Mouse (Mus musculus): ENCODE data around the gene Dnajc8.
"Not testable (repeated sequence)": the region's sequence is repeated elsewhere in the genome, so short reads cannot be mapped to it uniquely, and the experiment has no call there.

Dnajc8 gene

DNA sequence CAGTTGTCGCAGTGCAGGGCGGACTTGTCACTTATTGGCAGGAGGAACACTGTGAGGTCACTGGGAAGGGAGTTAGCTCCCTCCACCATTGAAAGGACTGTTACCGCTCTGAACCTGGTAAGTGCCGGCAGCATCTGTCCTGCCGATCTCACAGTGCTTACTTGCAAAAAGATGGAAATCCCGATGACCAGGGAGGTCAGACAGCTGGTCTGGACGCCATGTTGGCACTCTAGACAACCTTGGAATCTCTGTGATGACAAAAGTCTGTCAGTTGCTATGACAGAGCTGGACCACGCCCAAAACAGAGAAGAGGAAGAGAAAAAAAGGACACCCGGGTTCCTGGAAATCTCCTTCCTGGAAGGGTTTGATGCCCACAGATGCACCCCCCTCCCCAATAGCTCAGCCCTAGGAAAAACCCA, 32.0 kb downstream of the Dnajc8 start:
- DNase-seq (ENCODE audit: low spot score) = no peak

DNA sequence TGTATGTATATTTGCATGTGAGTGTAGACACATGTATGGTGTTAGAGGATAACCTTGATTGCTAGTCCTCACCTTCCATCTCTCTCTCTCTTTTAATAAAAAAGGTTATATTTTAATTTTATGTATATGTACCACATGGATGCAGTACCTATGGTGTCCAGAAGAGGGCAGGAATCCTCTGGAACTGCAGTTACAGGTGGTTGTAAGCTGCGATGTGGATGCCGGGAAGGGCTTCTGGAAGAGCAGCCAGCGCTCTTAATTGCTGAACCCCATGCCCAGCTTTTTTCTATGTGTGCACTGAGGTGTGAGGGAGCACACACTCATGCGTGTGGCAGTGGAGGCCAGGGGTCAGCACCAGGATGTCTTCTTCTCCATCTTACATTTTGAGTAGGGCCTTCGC, 33.8 kb downstream of the Dnajc8 start:
- no peak for DNase-seq (ENCODE audit: low spot score)

GRCm38 (mm10) chr4:132571190-132571589, 35.8 kb downstream of the Dnajc8 start:
- no peak for DNase-seq (ENCODE audit: low spot score)

DNA sequence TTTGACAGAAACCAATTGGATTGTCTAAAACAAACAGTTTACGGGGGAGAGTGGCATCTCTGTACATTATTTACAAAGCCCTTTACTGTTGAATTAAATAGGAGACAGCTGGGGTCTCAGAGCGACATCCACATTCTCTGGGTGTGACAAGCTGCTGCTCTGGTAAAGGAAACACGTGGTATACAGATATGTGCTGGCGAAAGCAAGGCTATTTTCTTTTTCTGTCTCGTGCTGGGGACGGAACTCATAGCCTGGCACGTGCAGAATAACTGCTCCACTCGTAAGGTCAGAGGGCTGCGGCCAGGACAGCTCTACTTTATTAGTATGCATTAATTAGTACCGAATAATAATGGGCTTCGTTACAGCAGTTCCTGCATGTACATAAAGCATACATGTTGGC, 38.0 kb downstream of the Dnajc8 start:
- no peak for DNase-seq (ENCODE audit: low spot score)

GRCm38 (mm10) chr4:132574809-132575347, 39.5 kb downstream of the Dnajc8 start:
- DNase-seq (ENCODE audit: low spot score) = no peak

GRCm38 (mm10) chr4:132583781-132584180, 48.4 kb downstream of the Dnajc8 start:
- no peak for DNase-seq (ENCODE audit: low spot score)

DNA sequence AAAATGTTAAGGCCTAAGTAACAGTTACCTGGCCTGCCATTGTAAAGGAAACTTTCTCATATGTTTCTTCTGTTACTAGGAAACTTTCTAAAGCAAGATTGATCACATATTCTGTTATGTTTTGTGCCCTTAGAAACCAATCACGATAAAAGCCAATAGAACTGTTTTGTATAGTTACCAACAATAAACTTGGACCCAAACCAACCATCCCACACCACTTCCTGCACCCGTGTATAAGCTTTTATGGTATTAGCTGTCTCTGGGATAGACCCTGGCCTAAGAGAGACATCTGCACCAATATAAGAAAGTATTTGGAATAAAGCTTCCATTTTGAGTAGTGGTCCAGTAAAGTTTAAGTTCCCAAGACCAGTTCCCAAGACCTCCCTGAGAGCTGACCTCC, 49.6 kb downstream of the Dnajc8 start:
- no peak for DNase-seq (ENCODE audit: low spot score)

DNA sequence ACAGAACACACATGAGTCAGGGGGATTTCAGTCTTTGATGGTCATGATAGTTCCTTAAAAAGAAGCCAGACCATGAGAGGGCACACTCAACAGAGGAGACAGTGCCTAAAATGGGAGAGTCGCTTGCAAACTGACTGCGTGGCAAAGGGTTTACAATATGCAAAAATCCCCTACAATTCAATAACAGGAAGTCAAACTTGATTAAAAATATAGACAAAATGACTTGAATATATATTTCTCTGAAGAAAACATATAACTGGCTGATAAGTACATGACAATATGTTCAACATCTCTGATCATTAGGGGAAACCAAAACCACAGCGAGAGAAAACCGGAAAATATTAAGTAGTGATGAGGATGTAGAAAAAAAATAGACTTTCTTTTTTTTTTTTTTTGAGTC, 50.9 kb downstream of the Dnajc8 start:
- DNase-seq (ENCODE audit: low spot score) = no peak

- no peak for DNase-seq (ENCODE audit: low spot score)
Observed at GRCm38 (mm10) chr4:132588512-132588911, 53.2 kb downstream of the Dnajc8 start.

- DNase-seq (ENCODE audit: low spot score) = no peak
Observed at GRCm38 (mm10) chr4:132590642-132591041, 55.3 kb downstream of the Dnajc8 start.

DNA sequence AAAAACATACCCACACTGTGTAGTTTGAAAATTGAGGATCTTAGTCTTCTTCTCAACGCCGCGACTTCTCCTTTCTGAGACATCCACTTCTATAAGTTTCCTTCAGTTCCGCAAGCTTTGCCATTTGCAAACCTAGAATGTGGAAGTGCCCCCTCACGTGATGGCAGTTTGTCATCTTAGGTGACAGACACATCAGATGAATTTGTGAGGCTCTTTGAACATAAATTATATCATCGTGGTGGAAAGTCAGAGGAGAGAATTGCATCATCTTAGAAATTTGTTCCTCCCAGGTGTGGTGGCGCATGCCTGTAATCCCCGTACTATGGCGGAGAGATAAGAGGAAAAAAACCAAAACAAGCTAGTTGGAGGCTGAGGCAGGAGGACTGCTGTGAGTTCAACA, 57.6 kb downstream of the Dnajc8 start:
- DNase-seq (ENCODE audit: low spot score) = no peak

DNA sequence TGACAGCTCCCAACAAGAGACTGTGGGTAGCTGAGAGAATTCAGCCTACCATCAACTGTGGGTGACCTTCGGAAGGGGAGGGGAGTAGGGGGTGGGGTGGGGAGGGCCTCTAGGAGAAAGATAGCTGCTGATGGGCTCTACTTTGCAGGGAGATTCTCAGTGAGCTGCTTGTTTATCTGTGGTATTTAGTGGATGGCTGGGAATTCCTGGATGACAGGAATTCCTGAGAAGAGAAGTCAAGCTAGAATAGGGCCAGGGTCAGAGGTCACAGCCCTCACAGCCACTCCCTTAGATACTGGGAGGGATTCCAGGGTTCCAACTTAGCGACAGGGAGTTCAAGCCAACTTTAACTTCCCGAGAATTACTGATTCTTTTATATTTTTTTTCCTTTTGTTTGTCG, 58.8 kb downstream of the Dnajc8 start:
- no peak for DNase-seq (ENCODE audit: low spot score)

DNA sequence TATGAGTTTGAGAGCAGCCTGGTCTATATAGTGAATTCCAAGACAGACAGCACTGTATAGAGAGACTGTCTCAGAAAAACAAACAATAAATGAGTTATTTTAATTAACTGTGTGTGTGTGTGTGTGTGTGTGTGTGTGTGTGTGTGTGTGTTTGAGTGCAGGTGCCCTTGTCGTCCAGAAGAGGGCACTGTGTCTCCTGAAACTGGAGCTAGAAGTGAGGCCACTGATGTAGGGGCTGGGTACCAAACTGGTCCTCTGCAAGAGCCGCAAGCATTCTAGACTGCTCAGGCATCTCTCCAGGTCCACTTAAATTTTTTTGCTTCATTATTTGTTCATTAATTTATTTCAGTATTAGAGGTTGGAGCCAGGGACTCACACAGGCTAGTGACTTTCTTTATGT, 63.5 kb downstream of the Dnajc8 start:
- no peak for DNase-seq (ENCODE audit: low spot score)

DNA sequence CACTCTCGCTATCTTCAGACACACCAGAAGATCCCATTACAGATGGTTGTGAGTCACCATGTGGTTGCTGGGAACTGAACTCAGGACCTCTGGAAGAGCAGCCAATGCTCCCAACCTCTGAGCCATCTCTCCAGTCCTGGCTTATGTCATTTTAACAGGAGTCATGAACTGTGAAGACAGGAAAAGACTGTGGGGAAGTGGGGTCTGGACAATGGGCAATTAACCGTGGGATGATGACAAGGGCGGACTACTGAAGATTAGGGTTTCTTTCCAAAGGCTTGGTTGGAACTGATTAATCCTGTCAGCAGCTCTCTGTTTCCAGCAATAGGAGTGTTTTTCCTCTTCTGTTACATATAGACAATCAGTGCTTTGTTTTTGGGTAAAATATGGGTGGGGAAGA, 64.4 kb downstream of the Dnajc8 start:
- DNase-seq (ENCODE audit: low spot score) = no peak

DNA sequence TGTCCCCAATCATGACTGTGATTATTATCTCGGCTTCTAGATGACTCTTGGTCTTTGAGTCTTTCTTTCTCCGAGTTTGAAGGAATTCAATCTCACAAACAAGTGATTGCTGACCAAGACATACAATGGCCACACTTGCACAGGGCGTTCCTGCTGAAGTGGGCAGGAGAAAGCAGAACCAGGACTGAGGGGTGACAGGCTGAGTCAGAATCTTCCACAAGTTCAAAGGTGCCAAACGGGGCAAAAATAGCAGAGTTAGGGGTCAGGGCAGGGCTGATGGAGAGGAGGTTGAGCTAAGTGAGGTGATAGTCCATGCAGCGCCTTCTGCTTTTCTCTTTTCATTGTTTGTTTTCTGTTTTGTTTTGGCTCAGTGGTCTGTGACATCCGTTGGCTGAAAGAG, 65.1 kb downstream of the Dnajc8 start:
- DNase-seq (ENCODE audit: low spot score) = no peak

- DNase-seq (ENCODE audit: low spot score) = not testable (repeated sequence)
Observed at GRCm38 (mm10) chr4:132601242-132601641, 65.9 kb downstream of the Dnajc8 start.
